Mouse (Mus musculus) right cerebral cortex, postnatal 36 days (tissue): ENCODE data around the gene Tnik.

Experiments
- DNase-seq, 2 experiments: peaks; one replicate each; pipeline ENCODE4 v3.0.0; 2022; ENCODE audit warnings: low spot score in 2 of 2, mixed read lengths in 1 of 2

The Tnik gene

GRCm38 (mm10) chr3:28263002-28263947 is at the start of gene Tnik:
Gene Tnik (plus strand): TSS chr3:28263214.
- DNase-seq: peak; percentile 91 to 94

GRCm38 (mm10) chr3:28214886-28215311 is 48.1 kb upstream of the Tnik start:
- DNase-seq: no peak

DNA sequence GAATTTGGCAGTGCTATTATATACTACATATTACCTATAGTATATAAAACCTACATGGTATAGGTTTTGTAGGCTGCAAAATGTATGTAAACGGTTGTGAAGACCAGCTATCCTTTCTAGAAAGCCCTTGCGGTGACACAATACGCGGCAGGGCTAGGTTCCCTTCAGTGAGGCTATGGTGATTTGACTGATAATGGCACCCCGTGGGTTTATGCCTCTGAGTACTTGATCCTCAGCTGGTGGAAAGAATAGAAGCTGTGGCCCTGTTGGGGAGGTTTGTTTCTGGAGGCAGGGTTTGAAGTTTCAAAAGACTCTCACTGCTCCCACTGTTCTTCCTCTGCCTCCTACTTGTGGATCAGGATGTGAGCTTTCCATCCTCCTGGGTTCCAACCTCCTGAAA is 46.0 kb upstream of the Tnik start:
- no peak for DNase-seq

DNA sequence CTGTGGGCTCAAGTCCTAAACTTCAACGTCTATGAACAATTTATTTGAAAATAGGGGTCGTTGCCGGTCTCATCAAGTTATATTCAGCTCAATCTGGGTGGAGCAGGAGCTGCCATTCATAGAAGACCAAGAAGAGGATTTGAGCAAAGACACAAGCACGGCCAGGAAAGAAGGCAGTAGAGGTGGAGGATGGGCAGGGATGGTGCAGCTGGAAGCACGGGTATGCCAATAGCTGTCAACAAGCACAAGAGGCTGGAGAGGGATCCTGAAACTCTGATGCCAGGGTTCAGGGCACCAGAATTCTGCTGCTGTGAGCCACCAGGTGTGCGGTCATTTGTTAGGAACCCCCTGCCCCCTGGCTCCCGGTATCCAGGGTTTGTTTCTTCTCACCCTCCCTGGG is 43.5 kb upstream of the Tnik start:
- no peak for DNase-seq

- no peak for DNase-seq
Observed at GRCm38 (mm10) chr3:28219964-28220363, 43.0 kb upstream of the Tnik start.

- DNase-seq: no peak
Observed at GRCm38 (mm10) chr3:28224437-28225356, 38.3 kb upstream of the Tnik start.

DNA sequence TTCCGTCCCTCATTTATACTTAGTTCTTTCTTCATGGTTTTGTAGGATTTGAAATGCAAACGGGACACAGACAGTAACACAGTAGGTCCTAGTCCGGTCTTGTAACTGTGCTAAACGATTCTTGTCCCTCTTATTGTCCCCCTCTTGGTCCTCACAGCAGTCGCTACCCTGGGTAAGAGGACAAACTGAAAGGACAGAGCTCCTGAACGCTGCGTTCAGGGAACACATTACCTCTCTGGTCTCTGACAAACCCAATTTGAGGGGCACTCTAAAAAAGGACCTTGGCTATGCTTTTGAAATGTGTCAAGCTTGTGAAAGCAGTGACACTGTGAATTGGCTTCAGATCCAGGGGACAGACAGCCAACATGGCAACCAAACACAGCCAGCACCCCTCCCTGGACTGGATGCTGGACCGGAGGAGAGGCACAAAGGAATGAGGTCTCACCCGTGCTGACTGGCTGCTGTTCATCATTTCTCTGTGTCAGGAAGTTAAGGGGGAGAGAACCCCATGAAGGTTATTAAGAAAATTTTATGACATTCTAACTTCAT is 37.6 kb upstream of the Tnik start:
- DNase-seq: peak in 1 of 2 experiments; percentile 19

- DNase-seq: no peak
Observed at GRCm38 (mm10) chr3:28226181-28226580, 36.8 kb upstream of the Tnik start.

- DNase-seq: no peak
Observed at GRCm38 (mm10) chr3:28228930-28229329, 34.1 kb upstream of the Tnik start.

DNA sequence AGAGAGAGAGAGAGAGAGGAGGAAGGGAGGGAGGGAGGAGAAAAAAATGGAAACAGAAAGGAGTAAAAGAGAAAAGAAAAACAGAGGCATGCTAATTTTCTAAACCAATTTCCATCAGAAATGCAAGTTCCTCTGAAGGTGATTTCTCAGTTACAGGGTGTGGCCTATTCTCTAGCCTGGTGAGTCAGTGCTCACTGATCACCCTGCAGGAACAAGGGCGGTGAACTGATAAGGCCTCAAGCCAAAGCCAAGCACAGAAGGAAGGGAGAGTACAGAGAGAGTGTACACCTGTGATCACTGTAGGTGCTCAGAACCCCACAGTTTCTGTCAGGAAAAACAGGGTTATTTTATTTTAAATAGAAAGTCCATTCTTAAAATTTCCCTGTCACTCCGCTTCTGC is 33.5 kb upstream of the Tnik start:
- no peak for DNase-seq

GRCm38 (mm10) chr3:28232885-28233284 is 30.1 kb upstream of the Tnik start:
- no peak for DNase-seq

DNA sequence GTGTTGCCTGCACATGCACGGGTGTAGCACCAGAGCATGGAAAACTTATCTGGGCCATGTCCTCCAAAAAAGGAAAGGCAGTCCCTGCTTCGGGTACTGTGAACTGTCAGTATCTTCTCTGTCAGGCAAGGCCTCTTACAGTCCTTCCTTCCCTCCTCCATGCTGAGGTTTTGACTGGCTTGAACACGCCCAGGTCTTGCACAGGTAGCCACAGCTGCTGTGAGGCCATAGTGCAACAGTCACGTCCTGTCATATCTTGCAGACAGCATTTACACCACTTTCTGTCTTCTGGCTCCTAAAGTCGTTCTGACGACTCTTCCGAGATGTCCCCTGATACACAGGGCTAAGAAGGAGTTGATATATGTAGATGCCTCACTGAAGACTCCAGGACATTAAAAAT is 28.8 kb upstream of the Tnik start:
- DNase-seq: no peak

DNA sequence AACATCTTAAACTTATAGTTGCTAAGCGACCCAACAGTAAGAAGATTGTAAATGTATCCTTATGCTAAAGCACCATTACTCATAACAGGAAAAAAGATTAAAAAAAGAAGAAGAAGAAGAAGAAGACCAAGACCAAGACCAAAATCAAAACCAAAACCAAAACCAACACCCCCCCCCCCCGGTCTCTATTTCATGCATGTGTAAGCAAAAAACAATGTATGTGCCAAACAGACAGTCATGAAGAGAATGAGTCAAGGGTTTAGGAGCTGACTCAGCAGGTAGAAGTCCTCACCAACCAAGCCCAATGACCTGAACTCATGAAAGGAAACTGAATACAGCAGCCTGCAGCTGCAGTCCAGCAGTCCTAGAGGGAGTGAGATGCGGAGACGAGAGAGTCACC is 26.3 kb upstream of the Tnik start:
- no peak for DNase-seq

DNA sequence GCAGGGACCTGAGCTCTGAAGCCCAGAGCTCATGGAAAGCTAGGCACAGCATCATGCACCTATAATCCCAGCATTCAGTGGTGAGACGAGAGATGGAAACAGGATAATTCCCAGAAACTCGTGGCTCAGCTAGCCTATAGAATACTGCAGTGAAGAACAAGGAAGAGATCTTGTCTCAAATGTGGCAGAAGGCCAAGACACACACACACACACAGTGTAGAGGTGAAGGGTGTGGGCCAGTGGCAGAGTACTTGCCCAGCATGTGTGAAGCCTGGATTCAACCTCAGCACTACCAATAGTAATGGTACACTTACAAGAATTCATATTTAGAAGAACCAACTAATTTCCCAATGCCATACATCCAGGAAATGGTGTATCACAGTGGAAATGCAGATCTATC is 24.9 kb upstream of the Tnik start:
- no peak for DNase-seq

DNA sequence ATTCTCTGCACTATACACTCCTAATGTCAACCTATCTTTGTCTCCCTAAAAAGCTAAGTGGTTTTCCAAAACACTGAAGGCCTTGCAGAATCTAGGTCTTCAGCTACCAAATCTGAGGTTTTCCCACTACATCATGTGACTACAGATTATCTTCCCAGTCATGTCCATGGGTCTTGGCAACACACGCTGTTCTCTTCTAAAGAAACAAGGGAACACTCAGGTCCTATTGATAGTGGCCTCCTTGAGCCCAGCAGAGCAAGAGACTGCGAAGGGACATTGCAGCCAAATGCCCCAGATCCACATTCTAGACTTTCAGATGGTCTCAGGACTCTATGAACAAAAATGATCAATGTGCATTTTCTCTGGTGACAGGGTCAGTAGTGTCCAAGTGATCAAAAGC is 20.5 kb upstream of the Tnik start:
- DNase-seq: peak in 1 of 2 experiments; percentile 43

GRCm38 (mm10) chr3:28244244-28244890 is 18.6 kb upstream of the Tnik start:
- DNase-seq: no peak

GRCm38 (mm10) chr3:28248255-28248957 is 14.6 kb upstream of the Tnik start:
- DNase-seq: no peak

- no peak for DNase-seq
Observed at GRCm38 (mm10) chr3:28255711-28256110, 7.3 kb upstream of the Tnik start.

DNA sequence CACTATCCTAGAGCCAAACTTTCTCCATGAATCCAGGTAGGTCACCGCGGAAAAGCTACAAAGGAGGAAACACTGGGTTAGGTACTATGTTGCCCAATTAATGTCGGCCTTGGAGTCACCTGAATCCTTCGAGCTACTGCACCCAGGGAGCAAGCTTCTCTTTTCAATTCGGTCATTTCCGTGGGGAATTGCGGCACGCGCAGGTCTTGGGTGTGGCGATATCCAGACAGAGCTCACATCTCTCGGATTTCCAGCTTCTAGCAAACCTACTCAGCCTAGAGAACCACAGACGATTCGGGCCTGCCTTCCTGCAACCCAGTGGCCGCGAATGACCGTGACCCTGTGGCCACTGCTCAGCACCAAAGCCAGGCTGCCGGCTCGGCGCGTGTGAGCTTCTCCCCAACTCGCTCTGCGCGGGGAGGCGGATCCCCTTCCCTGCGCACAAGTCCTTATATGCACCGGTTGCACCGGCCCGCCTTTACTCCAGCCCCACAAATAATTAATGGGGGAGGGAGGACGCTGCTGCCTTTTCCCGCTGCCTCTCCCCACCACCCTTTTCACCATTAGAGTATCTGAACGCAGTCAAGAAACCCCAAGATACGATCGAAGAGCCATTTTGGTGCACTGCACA is 528 bp upstream of the Tnik start:
- DNase-seq: peak; percentile 54 to 55
